Mouse (Mus musculus) heart, postnatal 0 days (tissue): Measurements from ENCODE around the gene Gorasp2. TPM values are rescaled to one million over a fixed set of nuclear protein-coding genes. Genes with fewer than 3 reads are reported as not detected.

Experiments used
- ATAC-seq: fragments of 200-750 bp; cut with Nextera tagmentation; 2 replicates; pipeline ENCODE4 v1.8.0; 2017; ENCODE audit warnings: low read depth, moderate number of reproducible peaks, moderate library complexity; ENCODE audit not compliant: insufficient read depth
- DNase-seq: peaks from one replicate; pipeline ENCODE4 v3.0.0-alpha.2; 2016; ENCODE audit warnings: low spot score
- H3K27ac ChIP-seq: fragments of 300-500 bp; sonication (generic); 2 replicates; pipeline ENCODE4 v1.5.1; 2014; ENCODE audit warnings: low read depth, mild to moderate bottlenecking
- H3K27me3 ChIP-seq: fragments of 300-500 bp; sonication (generic); 2 replicates; pipeline ENCODE4 v1.6.1; 2014; ENCODE audit warnings: low read length, mixed read lengths; ENCODE audit not compliant: control insufficient read depth, insufficient read depth
- H3K36me3 ChIP-seq: fragments of 300-500 bp; sonication (generic); replicated peaks from 2 replicates; pipeline ENCODE4 v1.6.1; 2014; ENCODE audit warnings: low read length, mixed read lengths; ENCODE audit not compliant: control insufficient read depth, insufficient read depth
- H3K4me1 ChIP-seq: fragments of 300-500 bp; sonication (generic); 2 replicates; pipeline ENCODE4 v1.6.1; 2014; ENCODE audit warnings: antibody characterized with exemption; ENCODE audit not compliant: control insufficient read depth, insufficient read depth
- H3K4me2 ChIP-seq: fragments of 300-500 bp; sonication (generic); 2 replicates; pipeline ENCODE4 v1.6.1; 2014; ENCODE audit warnings: low read depth, mild to moderate bottlenecking, low read length, moderate library complexity
- H3K4me3 ChIP-seq: fragments of 300-500 bp; sonication (generic); 2 replicates; pipeline ENCODE4 v1.5.1; 2014; ENCODE audit warnings: low read depth, low read length
- H3K9ac ChIP-seq: fragments of 300-500 bp; sonication (generic); replicated peaks from 2 replicates; pipeline ENCODE4 v1.6.1; 2014; ENCODE audit warnings: low read depth, low read length, mixed read lengths
- H3K9me3 ChIP-seq: fragments of 300-500 bp; sonication (generic); replicated peaks from 2 replicates; pipeline ENCODE4 v1.6.1; 2016; ENCODE audit warnings: low read length; ENCODE audit not compliant: control insufficient read depth
- CTCF ChIP-seq: IDR thresholded peaks from 2 replicates; pipeline ENCODE4 v1.5.1; 2016; ENCODE audit warnings: antibody characterized with exemption, control low read depth, low read depth
- EP300 ChIP-seq: IDR thresholded peaks from 2 replicates; pipeline ENCODE4 v1.6.1; 2016; ENCODE audit warnings: antibody characterized with exemption, low read depth
- WGBS: fragments of 180-500 bp; shearing (Covaris S2); extraction: QIAGEN DNeasy Blood & Tissue Kit; methylation state at CpG from one replicate; pipeline ENCODE4 v1.1.7; 2014; 5-methylcytosine and 5-hydroxymethylcytosine counted together
- polyA plus RNA-seq: library from polyadenylated mRNA; unstranded; fragments of >200 nt; fragmentation: Nextera tagmentation; extraction: Ambion mirVana; gene quantifications from 2 replicates; pipeline ENCODE4 v1.2.1, GENCODE M21; 2015
- total RNA-seq: library from RNA; depleted of rRNA; stranded (reverse); fragments of >200 nt; gene quantifications from 2 replicates; pipeline ENCODE4 v1.2.3, GENCODE M21; 2014; ENCODE audit warnings: low replicate concordance

Gorasp2 gene
- total and polyA plus RNA-seq, 2 experiments from 2014 or later, result 79.8 to 116 TPM

- no peaks in the 10 kb centered on the region for H3K9me3 ChIP-seq
- 1% methylated on average over 51 of the region's 54 CpGs for WGBS
- peak within 1 kb of the TSS; percentile 98 for H3K9ac ChIP-seq
- peak; percentile 38 for DNase-seq
- ATAC-seq, result peak; percentile 71
- peaks cover 13% of the 10 kb centered on the region for H3K4me1 ChIP-seq
- no peaks in the 10 kb centered on the region for H3K27me3 ChIP-seq
- H3K36me3 ChIP-seq, result 0 out of 2 replicates have a peak, but pooled peaks cover 5% of the 10 kb centered on the region
- TF ChIP-seq EP300 (no peak), CTCF (no peak)
- peak within 1 kb of the TSS; percentile 61 for H3K4me2 ChIP-seq
- H3K4me3 ChIP-seq, result peak within 1 kb of the TSS; percentile 97
- H3K27ac ChIP-seq, result peak within 1 kb of the TSS; percentile 98
Observed at GRCm38 (mm10) chr2:70661715-70662495, 529 bp downstream of the Gorasp2 start, which contains the start of gene Gm26558. Gm26558 (minus strand) TSS chr2:70662108.

GRCm38 (mm10) chr2:70663764-70664163 is 2.4 kb downstream of the Gorasp2 start:
- Histone ChIP-seq H3K27me3 (no peaks in the 10 kb centered on the region), H3K36me3 (0 out of 2 replicates have a peak, but pooled peaks cover 5% of the 10 kb centered on the region), H3K9me3 (no peaks in the 10 kb centered on the region), H3K4me1 (peaks cover 13% of the 10 kb centered on the region), H3K4me3 (no peak overlapping the region), H3K9ac (no peak overlapping the region), H3K27ac (no peak overlapping the region), H3K4me2 (no peak overlapping the region)
- DNase-seq, result peak; percentile 4
- ATAC-seq, result no peak
- 70% methylated on average over 5 of the region's 5 CpGs for WGBS
- no peak; the same call in 1 of the 2 replicates for TF ChIP-seq CTCF
- TF ChIP-seq EP300, result no peak

GRCm38 (mm10) chr2:70667016-70667415 is 5.6 kb downstream of the Gorasp2 start:
- Histone ChIP-seq H3K9ac (no peak overlapping the region), H3K4me3 (no peak overlapping the region), H3K4me1 (peaks cover 23% of the 10 kb centered on the region), H3K4me2 (no peak overlapping the region), H3K36me3 (0 out of 2 replicates have a peak, but pooled peaks cover 5% of the 10 kb centered on the region), H3K27me3 (no peaks in the 10 kb centered on the region), H3K9me3 (no peaks in the 10 kb centered on the region), H3K27ac (no peak overlapping the region)
- WGBS, result 88% methylated on average over 7 of the region's 7 CpGs
- DNase-seq, result no peak
- TF ChIP-seq EP300 (no peak), CTCF (no peak)
- ATAC-seq, result no peak

GRCm38 (mm10) chr2:70669241-70669640 is 7.9 kb downstream of the Gorasp2 start:
- TF ChIP-seq EP300 (no peak), CTCF (no peak)
- DNase-seq, result peak; percentile 3
- Histone ChIP-seq H3K9me3 (no peaks in the 10 kb centered on the region), H3K4me3 (no peak overlapping the region), H3K36me3 (0 out of 2 replicates have a peak, but pooled peaks cover 5% of the 10 kb centered on the region), H3K9ac (no peak overlapping the region), H3K27ac (no peak overlapping the region), H3K4me1 (peaks cover 9% of the 10 kb centered on the region), H3K4me2 (no peak overlapping the region), H3K27me3 (no peaks in the 10 kb centered on the region)
- ATAC-seq, result no peak
- WGBS, result 77% methylated on average over 2 of the region's 2 CpGs

- WGBS, result 16% methylated on average over 2 of the region's 2 CpGs
- Histone ChIP-seq H3K27me3 (no peaks in the 10 kb centered on the region), H3K4me1 (peaks cover 9% of the 10 kb centered on the region), H3K4me2 (no peak overlapping the region), H3K9ac (no peak overlapping the region), H3K36me3 (0 out of 2 replicates have a peak, but pooled peaks cover 5% of the 10 kb centered on the region), H3K9me3 (no peaks in the 10 kb centered on the region), H3K4me3 (no peak overlapping the region), H3K27ac (no peak overlapping the region)
- TF ChIP-seq CTCF (no peak), EP300 (no peak)
- DNase-seq (peak; percentile 4), ATAC-seq (no peak)
Observed at GRCm38 (mm10) chr2:70669896-70670295, 8.5 kb downstream of the Gorasp2 start.
